Mouse (Mus musculus): ENCODE results near the gene Snx3. TPM values are rescaled to one million over a fixed set of nuclear protein-coding genes. Genes with fewer than 3 reads are reported as not detected.

Snx3 gene
- polyA plus RNA-seq, 1 experiment from 2014 or later = 265 TPM

DNA sequence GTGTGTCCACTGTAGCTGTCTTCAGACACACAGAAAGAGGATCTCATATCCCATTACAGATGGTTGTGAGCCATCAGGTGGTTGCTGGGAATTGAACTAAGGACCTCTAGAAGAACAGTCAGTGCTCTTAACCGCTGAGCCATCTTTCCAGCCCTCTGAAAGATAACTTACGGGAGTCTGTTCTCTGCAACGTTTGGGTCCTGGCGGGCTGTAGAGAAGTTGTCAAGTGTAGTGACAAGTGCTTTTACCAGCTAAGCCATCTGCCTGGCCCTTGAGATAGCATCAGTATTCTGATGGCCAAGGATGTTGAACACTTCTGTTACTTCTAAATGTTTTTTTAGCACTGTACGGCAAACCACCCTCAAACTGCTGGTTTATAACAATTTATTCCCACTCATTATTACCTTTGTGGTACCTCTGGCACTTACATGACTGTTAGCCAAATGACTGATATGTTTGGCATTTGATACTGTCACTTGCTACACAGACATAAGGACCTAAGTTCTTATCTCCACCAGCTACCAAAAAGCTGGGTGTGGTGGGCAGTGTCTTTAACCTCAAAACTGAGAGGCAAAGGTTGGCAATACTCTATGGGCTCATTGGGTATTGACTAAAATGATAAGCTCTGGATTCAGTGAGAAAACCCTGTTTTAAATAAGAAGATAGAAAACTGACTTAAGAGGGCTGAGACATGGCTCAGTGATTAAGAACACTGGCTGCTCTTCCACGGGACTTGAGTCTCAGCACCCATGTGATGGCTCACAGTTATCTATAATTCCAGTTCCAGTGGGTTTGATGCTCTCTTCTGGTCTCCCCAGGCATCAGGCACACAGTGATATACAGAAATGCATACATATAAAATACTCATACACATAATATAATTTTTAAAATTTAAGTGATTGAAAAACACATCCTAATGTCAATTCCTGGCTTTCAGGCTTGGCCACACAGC is 9.6 kb downstream of the Snx3 start:
- 91% methylated on average over 6 of the region's 6 CpGs for WGBS
- H3K9me3 ChIP-seq = no peaks in the 10 kb centered on the region
- no peak overlapping the region for H3K4me3 ChIP-seq
- ATAC-seq (ENCODE audit: insufficient number of reproducible peaks, insufficient read depth, low FRiP score, low TSS enrichment) = no peak
- no peak overlapping the region for H3K9ac ChIP-seq
- H3K4me1 ChIP-seq = no peaks in the 10 kb centered on the region
- H3K4me2 ChIP-seq (replicated peaks) = no peak overlapping the region
- no peak overlapping the region for H3K27ac ChIP-seq
- no peaks in the 10 kb centered on the region for H3K27me3 ChIP-seq
- H3K36me3 ChIP-seq = 0 out of 2 replicates have a peak, but pooled peaks cover 12% of the 10 kb centered on the region

DNA sequence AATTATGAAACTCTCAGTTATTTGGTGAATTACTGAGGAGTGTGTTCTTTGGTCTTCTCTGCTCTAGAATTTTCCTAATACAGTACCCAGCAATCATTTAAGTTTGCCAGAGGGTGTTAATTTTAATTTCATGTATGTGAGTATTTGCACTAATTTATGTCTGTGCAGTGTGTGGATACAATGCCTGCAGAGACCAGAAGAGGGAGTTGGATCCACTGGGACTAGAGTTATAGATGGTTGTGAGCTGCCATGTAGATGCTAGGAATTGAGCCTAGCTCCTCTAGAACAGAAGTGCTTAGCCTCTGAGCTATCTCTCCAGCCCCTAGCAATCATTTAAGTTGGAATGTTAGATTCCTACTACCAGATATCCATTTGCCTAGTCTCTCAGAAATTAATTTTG is 12.3 kb downstream of the Snx3 start:
- H3K9me3 ChIP-seq = no peaks in the 10 kb centered on the region
- no peaks in the 10 kb centered on the region for H3K4me1 ChIP-seq
- no peak overlapping the region for H3K27ac ChIP-seq
- H3K4me3 ChIP-seq = no peak overlapping the region
- ATAC-seq (ENCODE audit: insufficient number of reproducible peaks, insufficient read depth, low FRiP score, low TSS enrichment) = no peak
- H3K27me3 ChIP-seq = no peaks in the 10 kb centered on the region
- H3K36me3 ChIP-seq = 0 out of 2 replicates have a peak, but pooled peaks cover 5% of the 10 kb centered on the region
- no peak overlapping the region for H3K9ac ChIP-seq
- H3K4me2 ChIP-seq (replicated peaks) = no peak overlapping the region

DNA sequence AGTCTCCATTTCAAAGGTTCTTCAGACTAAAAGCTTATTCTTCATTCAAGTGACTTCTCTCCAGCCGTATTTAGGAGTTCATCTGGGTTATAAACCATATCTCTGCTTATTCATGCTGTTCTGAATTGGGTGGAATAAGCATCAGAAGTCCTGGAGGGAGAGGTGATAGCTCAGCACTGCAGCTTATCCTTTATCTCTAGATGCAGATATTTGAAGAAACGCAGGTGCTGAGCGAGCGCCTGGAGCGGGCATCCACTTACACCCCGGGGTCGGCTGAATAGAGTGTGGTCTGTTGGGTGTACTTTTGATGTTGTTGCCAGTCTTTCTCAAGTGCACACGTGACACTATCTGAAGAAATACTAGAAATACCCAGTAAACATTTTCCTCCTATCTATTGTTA is 16.5 kb downstream of the Snx3 start:
- H3K27ac ChIP-seq = no peak overlapping the region
- H3K4me2 ChIP-seq (replicated peaks) = no peak overlapping the region
- no peaks in the 10 kb centered on the region for H3K9me3 ChIP-seq
- H3K36me3 ChIP-seq = no peaks in the 10 kb centered on the region
- 88% methylated on average over 8 of the region's 8 CpGs for WGBS
- H3K9ac ChIP-seq = no peak overlapping the region
- 0 out of 2 replicates have a peak, but pooled peaks cover 2% of the 10 kb centered on the region for H3K4me1 ChIP-seq
- H3K27me3 ChIP-seq = no peaks in the 10 kb centered on the region
- no peak overlapping the region for H3K4me3 ChIP-seq
- ATAC-seq (ENCODE audit: insufficient number of reproducible peaks, insufficient read depth, low FRiP score, low TSS enrichment) = no peak

DNA sequence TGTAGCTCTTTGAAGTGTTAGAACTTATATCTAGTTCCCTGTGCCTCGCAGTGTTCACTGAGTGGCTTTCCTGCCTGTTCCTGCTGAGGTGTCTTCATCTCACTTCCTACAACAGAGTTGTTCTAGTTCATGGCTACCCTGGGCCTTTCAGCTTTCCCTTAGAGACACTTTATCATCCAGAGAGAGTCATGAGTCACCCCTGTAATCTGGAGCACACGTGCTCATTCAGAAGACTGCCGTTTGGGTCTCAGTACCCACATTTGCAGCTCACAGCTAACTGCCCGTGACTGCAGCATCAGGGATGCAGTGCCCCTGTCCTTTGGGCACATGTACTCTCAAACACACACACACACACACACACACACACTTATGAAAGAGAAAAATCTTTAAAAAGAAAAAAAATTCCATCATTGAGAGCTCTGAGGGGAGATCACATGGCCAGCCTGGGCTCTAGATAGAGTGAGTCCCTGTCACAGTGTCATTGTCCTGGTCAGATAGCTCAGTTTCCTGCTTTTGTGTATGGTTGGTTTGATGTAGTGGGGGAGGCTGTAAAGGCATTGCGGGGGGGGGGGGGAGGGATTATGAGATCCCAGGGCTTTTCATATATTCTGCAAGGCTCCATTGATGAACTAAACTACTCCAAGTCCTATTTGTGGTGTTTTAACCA is 19.6 kb downstream of the Snx3 start:
- no peak for ATAC-seq (ENCODE audit: insufficient number of reproducible peaks, insufficient read depth, low FRiP score, low TSS enrichment)
- peaks cover 15% of the 10 kb centered on the region for H3K4me1 ChIP-seq
- 71% methylated on average over 5 of the region's 5 CpGs for WGBS
- H3K9ac ChIP-seq = no peak overlapping the region
- no peak overlapping the region for H3K4me3 ChIP-seq
- no peaks in the 10 kb centered on the region for H3K27me3 ChIP-seq
- H3K9me3 ChIP-seq = no peaks in the 10 kb centered on the region
- no peak overlapping the region for H3K4me2 ChIP-seq (replicated peaks)
- no peak overlapping the region for H3K27ac ChIP-seq
- peaks cover 7% of the 10 kb centered on the region for H3K36me3 ChIP-seq

DNA sequence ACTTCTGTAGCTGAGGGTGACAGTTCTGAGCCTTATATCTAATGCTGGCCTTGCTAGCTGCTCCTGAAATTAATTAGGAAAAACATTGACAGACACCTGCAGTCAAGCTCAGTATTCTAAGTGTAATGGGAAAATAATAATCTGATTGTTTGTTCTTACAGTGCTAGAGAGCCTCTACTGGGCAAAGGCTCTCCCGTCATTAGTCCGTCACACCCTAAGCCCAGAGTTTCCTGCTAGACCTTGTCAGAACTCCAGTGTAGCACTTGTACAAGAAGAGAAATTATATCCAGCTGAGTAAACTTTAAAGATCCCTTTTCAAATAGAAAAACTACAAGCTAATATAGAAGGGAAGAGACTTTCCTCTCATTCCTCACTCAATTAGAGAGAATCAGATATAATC is 21.1 kb downstream of the Snx3 start:
- 36% methylated on average over 2 of the region's 2 CpGs for WGBS
- Histone ChIP-seq H3K9me3 (no peaks in the 10 kb centered on the region), H3K27me3 (no peaks in the 10 kb centered on the region), H3K4me1 (peaks cover 15% of the 10 kb centered on the region), H3K4me2 (replicated peaks) (no peak overlapping the region), H3K27ac (no peak overlapping the region), H3K36me3 (peaks cover 19% of the 10 kb centered on the region), H3K4me3 (no peak overlapping the region), H3K9ac (no peak overlapping the region)
- ATAC-seq (ENCODE audit: insufficient number of reproducible peaks, insufficient read depth, low FRiP score, low TSS enrichment) = no peak

DNA sequence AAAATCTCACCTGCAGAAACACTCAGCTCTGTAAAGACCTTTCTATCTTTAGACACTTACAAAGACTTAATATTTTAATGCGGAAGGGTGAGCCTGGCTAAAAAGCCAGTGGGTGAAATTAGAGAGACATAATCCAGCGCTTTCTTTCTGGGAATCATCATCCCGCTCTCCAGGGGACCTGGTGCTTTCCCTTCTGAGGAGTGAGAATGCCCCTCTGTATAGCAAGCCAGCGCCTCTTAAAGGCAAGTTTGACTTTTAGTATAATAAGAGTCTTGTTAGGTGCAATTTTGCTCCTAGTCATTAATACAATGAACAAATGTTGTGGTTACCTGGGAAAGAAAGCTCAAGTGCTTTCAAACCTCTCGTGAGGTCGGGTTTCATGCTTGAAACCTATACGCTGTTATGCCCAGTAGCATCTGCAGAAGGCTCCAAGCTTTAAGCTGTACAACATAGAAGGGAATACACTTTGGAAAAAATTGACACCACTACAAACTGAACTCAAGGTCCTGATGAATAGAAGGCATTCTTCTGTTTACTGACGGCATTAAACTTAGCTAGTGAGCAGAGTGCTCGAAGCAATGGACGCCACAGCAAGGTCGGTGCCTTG is 21.8 kb downstream of the Snx3 start:
- H3K4me1 ChIP-seq = peaks cover 15% of the 10 kb centered on the region
- H3K27me3 ChIP-seq = no peaks in the 10 kb centered on the region
- ATAC-seq (ENCODE audit: insufficient number of reproducible peaks, insufficient read depth, low FRiP score, low TSS enrichment) = no peak
- H3K9me3 ChIP-seq = no peaks in the 10 kb centered on the region
- 39% methylated on average over 11 of the region's 11 CpGs for WGBS
- no peak overlapping the region for H3K4me2 ChIP-seq (replicated peaks)
- H3K36me3 ChIP-seq = peaks cover 26% of the 10 kb centered on the region
- H3K4me3 ChIP-seq = no peak overlapping the region
- H3K9ac ChIP-seq = no peak overlapping the region
- no peak overlapping the region; the same call in 1 of the 2 replicates for H3K27ac ChIP-seq

DNA sequence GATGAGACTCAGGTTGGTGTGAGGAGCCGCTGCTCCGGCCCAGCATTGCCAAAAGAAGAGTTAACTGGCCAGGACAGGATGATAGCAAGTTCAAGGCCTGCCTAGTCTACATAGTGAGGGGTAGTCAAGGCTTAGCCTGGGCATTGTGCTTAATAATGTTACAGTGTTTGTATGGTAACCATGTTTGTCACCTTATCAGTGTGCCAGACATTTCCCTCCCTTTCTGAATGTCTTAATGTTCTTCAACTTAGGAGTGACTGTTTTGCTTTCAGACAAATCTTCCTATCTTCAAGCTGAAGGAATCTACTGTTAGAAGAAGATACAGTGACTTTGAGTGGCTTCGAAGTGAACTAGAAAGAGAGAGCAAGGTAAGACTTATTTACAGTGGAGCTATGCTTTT is 23.9 kb downstream of the Snx3 start:
- peaks cover 15% of the 10 kb centered on the region for H3K4me1 ChIP-seq
- no peaks in the 10 kb centered on the region for H3K9me3 ChIP-seq
- WGBS = 96% methylated on average over 3 of the region's 3 CpGs
- peaks cover 40% of the 10 kb centered on the region for H3K36me3 ChIP-seq
- no peaks in the 10 kb centered on the region for H3K27me3 ChIP-seq
- H3K9ac ChIP-seq = no peak overlapping the region
- no peak overlapping the region for H3K27ac ChIP-seq
- no peak overlapping the region for H3K4me3 ChIP-seq
- H3K4me2 ChIP-seq (replicated peaks) = no peak overlapping the region
- no peak for ATAC-seq (ENCODE audit: insufficient number of reproducible peaks, insufficient read depth, low FRiP score, low TSS enrichment)

DNA sequence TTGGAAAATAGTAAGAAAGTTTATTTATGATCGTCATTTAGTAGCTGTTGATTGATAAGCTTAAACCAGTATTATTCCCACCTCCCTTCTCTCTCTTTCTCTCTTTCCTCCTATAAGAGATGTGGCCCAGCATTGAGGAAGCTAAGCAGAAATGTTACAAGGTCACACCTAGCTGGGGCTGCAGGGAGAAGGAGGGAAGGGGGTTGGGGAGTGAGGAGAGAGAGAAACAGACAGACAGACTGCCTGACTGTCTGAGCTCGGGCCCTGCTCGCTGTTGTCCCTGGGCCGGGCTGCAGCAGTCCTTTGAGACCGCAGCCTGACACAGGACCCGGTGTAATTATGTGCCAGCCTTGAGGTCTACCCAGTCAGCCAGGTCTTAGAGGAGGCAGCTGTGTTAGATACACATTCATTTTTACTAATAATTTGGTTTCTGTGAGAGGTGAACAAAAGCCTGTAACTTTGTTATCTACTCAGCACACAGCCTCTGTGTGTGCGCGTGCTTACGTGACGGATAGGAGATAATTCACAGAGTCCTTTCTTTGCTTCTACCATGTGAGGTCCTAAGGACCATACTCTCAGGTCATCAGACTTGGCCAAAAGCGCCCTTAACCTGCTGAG is 32.1 kb downstream of the Snx3 start:
- ATAC-seq (ENCODE audit: insufficient number of reproducible peaks, insufficient read depth, low FRiP score, low TSS enrichment) = no peak
- no peak overlapping the region for H3K9ac ChIP-seq
- no peak overlapping the region for H3K27ac ChIP-seq
- H3K9me3 ChIP-seq = no peaks in the 10 kb centered on the region
- H3K4me2 ChIP-seq (replicated peaks) = no peak overlapping the region
- no peak overlapping the region for H3K4me3 ChIP-seq
- no peaks in the 10 kb centered on the region for H3K4me1 ChIP-seq
- peaks cover 40% of the 10 kb centered on the region; the same call in 1 of the 2 replicates for H3K36me3 ChIP-seq
- 89% methylated on average over 11 of the region's 11 CpGs for WGBS
- H3K27me3 ChIP-seq = no peaks in the 10 kb centered on the region

DNA sequence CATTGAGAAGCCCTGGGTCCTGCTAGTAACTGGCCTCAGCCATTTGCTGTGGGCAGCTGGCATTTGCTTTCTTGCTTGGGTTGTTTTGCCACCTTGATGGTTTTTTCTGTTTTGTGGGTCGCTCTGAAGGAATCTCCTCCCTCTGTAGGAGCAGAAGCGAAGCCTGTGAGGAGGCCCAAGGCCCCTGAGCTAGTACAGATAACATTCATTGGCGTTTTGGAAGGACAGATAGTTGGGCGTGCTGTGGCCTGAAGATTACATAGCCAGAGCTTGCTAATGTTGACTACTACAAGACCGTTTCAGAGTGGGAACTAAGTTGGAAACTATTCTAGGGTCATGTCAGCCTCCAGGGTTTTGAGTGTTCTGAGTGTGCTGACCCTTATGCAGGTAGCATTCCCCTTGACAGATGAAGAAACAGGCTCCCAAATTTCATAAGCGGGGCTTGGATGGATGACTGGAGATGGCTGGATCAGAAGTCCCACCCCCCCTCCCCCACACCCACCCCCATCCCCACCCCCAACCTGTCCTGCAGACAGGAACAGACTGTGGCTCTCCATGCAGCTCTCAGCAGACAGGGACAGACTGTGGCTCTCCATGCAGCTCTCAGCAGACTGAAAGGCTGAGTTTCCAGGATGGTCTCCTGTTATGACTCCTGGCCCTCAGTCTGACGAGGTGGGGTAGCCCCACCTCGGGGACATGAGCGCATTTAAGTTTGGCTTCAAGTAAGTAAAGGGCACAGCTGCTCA is 35.9 kb downstream of the Snx3 start:
- H3K27ac ChIP-seq = no peak overlapping the region

DNA sequence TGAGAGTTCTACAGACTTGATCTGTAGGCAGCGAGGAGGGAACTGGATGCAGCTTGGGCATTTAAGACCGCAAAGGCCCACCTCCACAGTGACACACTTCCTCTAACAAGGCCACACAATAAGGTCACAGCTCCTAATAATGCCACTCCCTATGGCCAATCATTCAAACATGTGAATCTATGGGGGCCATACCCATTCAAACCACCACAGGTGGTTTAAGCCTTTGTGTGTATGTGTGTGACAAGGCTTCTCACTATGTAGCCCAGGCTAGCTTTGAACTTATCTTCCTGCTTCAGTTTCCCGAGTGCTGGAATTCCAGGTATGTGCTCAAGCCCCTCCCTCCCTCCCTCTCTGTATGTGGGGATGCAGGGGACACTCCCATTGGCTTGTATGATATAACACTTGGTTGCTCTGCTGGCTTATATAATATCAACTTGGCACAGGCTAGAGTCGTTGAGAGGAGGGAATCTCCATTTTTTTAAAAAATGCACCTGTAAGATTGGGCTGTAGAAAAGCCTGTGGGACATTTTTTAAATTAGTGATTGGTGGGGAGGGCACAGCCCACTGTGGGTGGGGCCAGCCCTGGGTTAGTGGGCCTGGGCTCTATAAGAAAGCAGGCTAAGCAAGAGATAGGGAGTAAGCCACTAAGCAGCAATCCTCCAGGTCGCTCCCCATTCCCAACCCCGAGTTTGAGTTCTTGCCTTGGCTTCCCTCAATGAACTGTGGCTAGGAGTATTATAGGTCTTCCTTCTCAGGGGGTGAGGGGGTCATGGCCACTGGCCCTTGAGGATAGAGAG is 44.1 kb downstream of the Snx3 start:
- no peak for ATAC-seq (ENCODE audit: insufficient number of reproducible peaks, insufficient read depth, low FRiP score, low TSS enrichment)
- WGBS = 79% methylated on average over 6 of the region's 6 CpGs
- Histone ChIP-seq H3K4me2 (replicated peaks) (no peak overlapping the region), H3K9me3 (no peaks in the 10 kb centered on the region), H3K9ac (no peak overlapping the region), H3K27me3 (no peaks in the 10 kb centered on the region), H3K4me3 (no peak overlapping the region), H3K27ac (no peak overlapping the region), H3K36me3 (no peaks in the 10 kb centered on the region), H3K4me1 (no peaks in the 10 kb centered on the region)

More for the DNA sequence above, 35.9 kb downstream of the Snx3 start:
- H3K9ac ChIP-seq = no peak overlapping the region
- 83% methylated on average over 9 of the region's 9 CpGs for WGBS
- no peak overlapping the region for H3K4me3 ChIP-seq
- H3K36me3 ChIP-seq = peaks cover 24% of the 10 kb centered on the region; the same call in 1 of the 2 replicates
- H3K4me1 ChIP-seq = no peaks in the 10 kb centered on the region
- ATAC-seq (ENCODE audit: insufficient number of reproducible peaks, insufficient read depth, low FRiP score, low TSS enrichment) = no peak
- H3K27me3 ChIP-seq = no peaks in the 10 kb centered on the region
- no peak overlapping the region for H3K4me2 ChIP-seq (replicated peaks)
- H3K9me3 ChIP-seq = no peaks in the 10 kb centered on the region
